Mouse (Mus musculus): ENCODE results near the gene Dpp3.
A peak's percentile ranks its signal among the peaks of the same experiment; 100 is the strongest.
"Not testable (repeated sequence)": the region's sequence is repeated elsewhere in the genome, so short reads cannot be mapped to it uniquely, and the experiment has no call there.

Gene Dpp3

DNA sequence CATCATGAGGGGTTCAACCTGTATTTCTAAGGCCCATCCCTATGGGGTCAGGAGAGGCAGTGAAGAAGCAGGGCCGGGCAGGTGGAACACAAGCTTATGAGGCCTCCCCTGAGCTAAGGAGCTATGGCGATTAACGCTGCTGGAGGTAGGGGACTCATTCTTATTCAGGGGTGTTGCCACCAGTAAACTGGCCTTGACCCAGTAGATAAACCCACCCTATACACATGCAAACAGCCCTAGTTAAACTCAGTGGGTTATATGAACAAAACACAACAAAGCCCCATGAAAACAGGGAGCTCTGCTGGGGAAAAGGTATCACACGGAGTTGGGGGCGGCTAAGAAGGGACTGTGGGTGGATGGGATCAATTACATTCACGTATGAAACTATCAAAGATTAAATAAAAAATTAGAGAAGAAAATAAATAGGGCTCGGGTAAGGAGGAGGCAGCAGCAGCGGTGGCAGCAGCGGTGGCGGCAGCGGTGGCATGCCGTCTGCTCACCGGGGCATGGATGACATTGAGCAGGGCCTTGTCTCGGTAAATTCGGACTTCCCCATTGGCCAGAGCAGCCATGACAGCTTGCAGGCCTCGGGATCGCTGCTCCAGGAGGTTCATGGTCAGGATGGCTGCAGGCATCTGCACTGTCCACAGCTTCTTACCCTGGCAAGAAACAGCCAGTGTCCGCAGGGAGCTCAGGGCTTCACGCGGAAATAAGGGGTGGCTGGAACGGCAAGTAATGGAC, 31.1 kb downstream of the Dpp3 start:
- no peak for DNase-seq (ENCODE audit: low spot score in 2 of 2)

- peak in 1 of 2 experiments; percentile 60 for DNase-seq (ENCODE audit: low spot score in 2 of 2)
Measured at GRCm38 (mm10) chr19:4891798-4892197, 36.3 kb downstream of the Dpp3 start.

- no peak for DNase-seq (ENCODE audit: low spot score in 2 of 2)
Measured at GRCm38 (mm10) chr19:4889791-4890190, 38.3 kb downstream of the Dpp3 start.

DNA sequence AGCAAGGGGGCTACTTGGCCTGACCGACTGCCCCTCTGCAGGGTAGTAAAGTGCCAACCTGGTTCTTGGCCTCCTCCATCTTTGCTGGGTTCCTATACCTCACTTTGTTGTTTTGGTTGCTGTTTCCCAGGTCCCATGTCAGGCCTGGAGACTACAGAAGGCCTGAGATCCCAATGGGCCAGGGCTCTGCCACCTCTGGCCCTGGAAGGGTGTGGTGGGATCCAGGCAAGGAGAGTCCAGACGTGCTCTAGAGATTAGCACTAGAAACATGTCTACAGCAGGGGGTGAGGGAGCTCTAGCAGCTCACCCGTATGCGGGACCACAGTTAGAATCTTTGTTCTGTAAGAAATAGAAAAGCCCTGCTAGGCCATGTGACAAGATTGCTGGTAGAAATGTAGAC, 44.1 kb downstream of the Dpp3 start:
- peak in 1 of 2 experiments; percentile 44 for DNase-seq (ENCODE audit: low spot score in 2 of 2)

DNA sequence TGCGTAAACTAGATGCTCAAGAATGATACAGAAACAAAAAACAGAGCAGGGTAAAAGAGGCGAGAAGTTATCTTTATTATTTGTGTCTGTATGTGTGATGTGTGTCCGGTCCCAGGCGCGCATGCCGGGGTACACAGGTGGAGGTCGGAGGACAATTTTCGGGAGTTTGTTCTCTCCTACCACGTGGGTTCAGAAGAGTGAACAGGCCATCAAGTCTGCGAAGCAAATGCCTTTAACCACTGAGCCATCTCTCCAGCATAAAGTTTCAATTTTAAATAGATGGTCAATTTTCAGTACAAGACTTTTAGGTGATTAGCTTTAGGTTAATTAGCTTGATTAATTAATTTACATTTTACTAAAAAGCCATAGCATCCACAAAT, 48.8 kb downstream of the Dpp3 start:
- DNase-seq (ENCODE audit: low spot score in 2 of 2) = no peak

GRCm38 (mm10) chr19:4878405-4879323, 49.4 kb downstream of the Dpp3 start, which contains the start of gene Zdhhc24:
TSS of gene Zdhhc24 (plus strand) at chr19:4878668.
- peak; percentile 95 to 99 for DNase-seq (ENCODE audit: low spot score in 2 of 2)

DNA sequence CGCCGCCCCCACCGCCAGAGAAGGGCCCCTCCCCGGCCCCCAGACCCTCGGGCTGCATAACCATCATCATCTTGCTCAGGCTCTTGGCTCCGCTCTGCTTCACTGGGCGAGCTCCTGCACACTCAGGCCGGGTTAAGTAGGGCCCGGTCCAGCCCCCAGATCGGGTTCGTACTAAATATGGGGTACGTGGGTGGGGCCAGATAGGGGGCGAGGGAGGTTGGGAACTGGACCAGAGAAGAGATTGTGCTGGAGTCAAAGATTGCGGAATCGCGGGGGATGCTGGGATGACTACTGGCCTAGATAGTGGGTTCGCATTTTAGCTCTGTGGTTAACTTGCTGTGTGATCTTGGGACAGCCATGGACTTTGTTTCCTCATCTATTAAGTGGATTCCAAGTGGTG, 50.3 kb downstream of the Dpp3 start, which contains the start of gene Actn3:
Gene Actn3 (minus strand): TSS at position 125 of the 400 bp plus-strand sequence.
- DNase-seq (ENCODE audit: low spot score in 2 of 2) = no peak

DNA sequence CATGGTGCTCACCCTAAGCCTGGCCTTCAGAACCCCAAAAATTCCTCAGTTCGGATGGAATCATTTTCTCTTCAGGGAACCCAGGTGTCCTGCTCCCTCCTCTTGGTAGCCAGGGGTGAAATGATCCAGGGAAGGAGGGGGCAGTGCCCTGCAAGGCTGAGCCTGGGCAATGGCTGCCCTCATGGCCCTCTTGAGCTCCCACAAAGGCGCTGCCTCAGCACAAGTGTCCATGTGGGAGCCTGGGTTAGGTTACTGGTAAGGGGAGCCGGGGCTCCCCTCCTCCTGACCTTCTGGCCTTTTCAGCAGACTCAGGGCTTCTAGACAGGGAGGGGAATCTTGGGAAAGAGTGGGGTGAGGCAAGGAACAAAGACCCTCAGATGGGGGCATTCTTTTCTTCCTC, 51.3 kb downstream of the Dpp3 start:
- DNase-seq (ENCODE audit: low spot score in 2 of 2) = no peak

- no peak for DNase-seq (ENCODE audit: low spot score in 2 of 2)
Measured at GRCm38 (mm10) chr19:4876241-4876640, 51.8 kb downstream of the Dpp3 start.

GRCm38 (mm10) chr19:4874613-4875012, 53.5 kb downstream of the Dpp3 start:
- DNase-seq (ENCODE audit: low spot score in 2 of 2) = not testable (repeated sequence)

- peak in 1 of 2 experiments; percentile 42 for DNase-seq (ENCODE audit: low spot score in 2 of 2)
Measured at GRCm38 (mm10) chr19:4865147-4865546, 62.9 kb downstream of the Dpp3 start.

- no peak for DNase-seq (ENCODE audit: low spot score in 2 of 2)
Measured at GRCm38 (mm10) chr19:4863048-4863447, 65.0 kb downstream of the Dpp3 start.

- DNase-seq (ENCODE audit: low spot score in 2 of 2) = peak; percentile 58 to 83
Measured at GRCm38 (mm10) chr19:4859081-4859480, 69.0 kb downstream of the Dpp3 start.
